Mouse (Mus musculus) large intestine, adult 2 months (tissue): ENCODE measurements around the gene Nova2. TPM values are rescaled to one million over a fixed set of nuclear protein-coding genes. Genes with fewer than 3 reads are reported as not detected.
A peak's percentile ranks its signal among the peaks of the same experiment; 100 is the strongest.

Experiments
- DNase-seq: peaks from one replicate; pipeline ENCODE4 v3.0.0-alpha.2; 2012; ENCODE audit warnings: low read depth, low spot score
- WGBS: fragments of 180-500 bp; shearing (Covaris S2); methylation state at CpG from one replicate; pipeline ENCODE4 v1.1.7; 2018; 5-methylcytosine and 5-hydroxymethylcytosine counted together
- polyA plus RNA-seq: library from polyadenylated mRNA; depleted of rRNA; stranded (reverse); fragments of >200 nt; gene quantifications from 2 replicates; pipeline ENCODE4 v1.2.3, GENCODE M21; 2012

Nova2 gene
- polyA plus RNA-seq, 1 experiment, result 0.17 TPM

GRCm38 (mm10) chr7:18923267-18923666, 2.4 kb upstream of the Nova2 start:
- 72% methylated on average over 11 of the region's 11 CpGs for WGBS
- no peak for DNase-seq

- WGBS, result 33% methylated on average over 4 of the region's 4 CpGs
- DNase-seq, result no peak
These were observed 1.9 kb upstream of the Nova2 start for GRCm38 (mm10) chr7:18923711-18924191.

- WGBS, result 15% methylated on average over 8 of the region's 8 CpGs
- no peak for DNase-seq
These were observed 1.4 kb upstream of the Nova2 start for GRCm38 (mm10) chr7:18924321-18924720.

GRCm38 (mm10) chr7:18926041-18926790, 528 bp downstream of the Nova2 start:
- 3% methylated on average over 37 of the region's 42 CpGs for WGBS
- DNase-seq, result no peak

- WGBS, result 45% methylated on average over 6 of the region's 6 CpGs
- no peak for DNase-seq
These were observed 1.2 kb downstream of the Nova2 start for GRCm38 (mm10) chr7:18926911-18927310.

- 29% methylated on average over 3 of the region's 3 CpGs for WGBS
- no peak for DNase-seq
These were observed 2.1 kb downstream of the Nova2 start for GRCm38 (mm10) chr7:18927759-18928158.

- DNase-seq, result no peak
- WGBS, result 19% methylated on average over 1 of the region's 1 CpGs
These were observed 16.7 kb downstream of the Nova2 start for GRCm38 (mm10) chr7:18942376-18942775.

GRCm38 (mm10) chr7:18942815-18943214, 17.1 kb downstream of the Nova2 start:
- WGBS, result 57% methylated on average over 9 of the region's 9 CpGs
- no peak for DNase-seq

GRCm38 (mm10) chr7:18948151-18948550, 22.5 kb downstream of the Nova2 start:
- 21% methylated on average over 6 of the region's 6 CpGs for WGBS
- DNase-seq, result peak; percentile 38

- 43% methylated on average over 12 of the region's 12 CpGs for WGBS
- DNase-seq, result no peak
These were observed 24.3 kb downstream of the Nova2 start for GRCm38 (mm10) chr7:18949781-18950522.

GRCm38 (mm10) chr7:18950523-18951315, 25.0 kb downstream of the Nova2 start:
- WGBS, result 29% methylated on average over 18 of the region's 18 CpGs
- no peak for DNase-seq

- no peak for DNase-seq
- 14% methylated on average over 15 of the region's 15 CpGs for WGBS
These were observed 25.7 kb downstream of the Nova2 start for GRCm38 (mm10) chr7:18951397-18951796.

GRCm38 (mm10) chr7:18957569-18958383, 32.1 kb downstream of the Nova2 start:
- WGBS, result 1% methylated on average over 101 of the region's 107 CpGs

GRCm38 (mm10) chr7:18958384-18958766, 32.7 kb downstream of the Nova2 start:
- 1% methylated on average over 21 of the region's 21 CpGs for WGBS
- DNase-seq, result no peak

More at GRCm38 (mm10) chr7:18957569-18958383, 32.1 kb downstream of the Nova2 start:
- no peak for DNase-seq

- 54% methylated on average over 8 of the region's 8 CpGs for WGBS
- no peak for DNase-seq
These were observed 33.8 kb downstream of the Nova2 start for GRCm38 (mm10) chr7:18959446-18959845.

GRCm38 (mm10) chr7:18962171-18962792, 36.6 kb downstream of the Nova2 start:
- no peak for DNase-seq
- 5% methylated on average over 17 of the region's 17 CpGs for WGBS

GRCm38 (mm10) chr7:18962795-18963194, 37.1 kb downstream of the Nova2 start:
- DNase-seq, result no peak
- 3% methylated on average over 20 of the region's 20 CpGs for WGBS

- DNase-seq, result no peak
- 6% methylated on average over 19 of the region's 19 CpGs for WGBS
These were observed 37.7 kb downstream of the Nova2 start for GRCm38 (mm10) chr7:18963294-18963843.

GRCm38 (mm10) chr7:18965312-18965711, 39.6 kb downstream of the Nova2 start:
- no peak for DNase-seq
- WGBS, result 78% methylated on average over 5 of the region's 5 CpGs
